Mouse (Mus musculus): ENCODE data around the gene Lrrc56.

GRCm38 (mm10) chr7:141188733-141189132 lies 5.2 kb upstream of the Lrrc56 start:
- TF ChIP-seq CTCF (IDR thresholded peaks at IDR 0.05; ENCODE audit: low read depth) (no peak), EP300 (IDR thresholded peaks at IDR 0.05; ENCODE audit: low read depth) (no peak)

All from heart, postnatal 0 days (tissue).